Mouse (Mus musculus): ENCODE measurements around the gene Mob1b. TPM values are rescaled to one million over a fixed set of nuclear protein-coding genes. Genes with fewer than 3 reads are reported as not detected.

Mob1b gene
- total RNA-seq, 1 experiment from 2014 or later = 12.6 TPM

DNA sequence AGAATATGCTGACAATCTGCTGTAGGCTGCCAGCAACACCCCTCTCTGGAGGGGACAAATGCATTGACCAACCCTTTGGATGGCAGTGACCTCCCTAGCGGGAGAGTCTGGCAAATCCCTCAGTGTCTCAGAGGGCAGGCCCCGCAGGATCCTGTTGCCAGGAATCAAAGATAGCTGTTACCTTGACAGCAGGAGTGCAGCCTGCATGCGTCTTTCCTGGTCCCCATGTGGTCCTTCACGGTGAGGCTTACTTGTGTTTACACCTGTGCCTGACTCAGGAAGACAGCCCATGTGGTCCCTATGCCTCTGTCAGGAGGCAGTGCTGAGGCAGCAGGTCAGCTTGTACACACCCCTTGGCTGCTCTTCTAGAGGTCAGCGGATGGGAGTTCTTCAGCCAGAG lies 85.6 kb downstream of the Mob1b start:
- ATAC-seq (replicated peaks in 1 of 2; ENCODE audit: insufficient read depth in 1 of 2, low FRiP score in 2 of 2, low TSS enrichment in 1 of 2, low read depth in 1 of 2, poor library complexity in 2 of 2, severe bottlenecking in 2 of 2) = no peak

DNA sequence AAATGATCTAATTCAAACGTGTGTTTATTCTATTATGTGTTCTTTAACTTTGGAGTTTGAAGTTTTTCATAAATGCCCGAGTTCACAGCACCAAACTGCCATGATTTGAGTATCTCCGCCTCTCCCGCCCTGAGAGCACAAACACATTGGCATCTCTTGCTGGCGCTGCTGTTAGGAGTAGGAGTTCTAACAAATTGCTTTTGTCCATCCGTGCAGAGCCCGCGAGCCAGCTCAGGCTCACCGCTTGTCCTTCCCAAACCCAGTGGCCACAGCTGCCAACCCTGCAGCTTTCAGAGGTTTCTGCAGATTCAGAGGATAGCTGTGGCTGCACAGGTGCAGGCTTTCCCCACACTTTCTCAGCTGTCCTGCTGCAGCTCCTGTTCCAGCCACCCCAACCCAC lies 86.7 kb downstream of the Mob1b start:
- ATAC-seq (replicated peaks in 1 of 2; ENCODE audit: insufficient read depth in 1 of 2, low FRiP score in 2 of 2, low TSS enrichment in 1 of 2, low read depth in 1 of 2, poor library complexity in 2 of 2, severe bottlenecking in 2 of 2) = no peak

DNA sequence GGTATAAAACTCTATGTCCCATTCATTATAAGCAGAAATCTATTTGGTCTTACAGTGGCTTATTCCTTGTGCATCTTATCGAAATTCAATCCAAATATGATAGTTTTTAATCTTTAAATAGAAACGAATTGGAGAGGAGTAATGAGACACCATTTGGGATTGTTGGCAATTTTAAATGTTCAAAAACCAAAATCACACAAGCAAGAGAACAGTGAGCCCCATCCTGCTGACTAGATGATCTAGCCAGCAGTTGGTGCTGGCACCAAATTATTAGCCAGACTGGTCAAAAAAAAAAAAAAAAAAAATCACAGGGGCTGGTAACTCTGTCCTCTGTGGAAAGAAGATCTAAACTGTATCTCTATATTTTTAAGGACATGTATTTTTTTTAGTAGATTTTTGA lies 92.5 kb downstream of the Mob1b start:
- ATAC-seq (replicated peaks in 1 of 2; ENCODE audit: insufficient read depth in 1 of 2, low FRiP score in 2 of 2, low TSS enrichment in 1 of 2, low read depth in 1 of 2, poor library complexity in 2 of 2, severe bottlenecking in 2 of 2) = no peak

Other genes starting within 250 kb of the Mob1b start
- gene Enam, start 232.9 kb upstream of the Mob1b start, total RNA-seq (2017) = not detected in 2 replicates
- 33.5 and 57.6 TPM in 2 replicates for gene Jchain, start 193.0 kb upstream of the Mob1b start, total RNA-seq (2017)
- 61.8 and 80.9 TPM in 2 replicates for gene Utp3, start 166.4 kb upstream of the Mob1b start, total RNA-seq (2017)
- 18.1 and 19.5 TPM in 2 replicates for gene Rufy3, start 155.8 kb upstream of the Mob1b start, total RNA-seq (2017)
- gene Grsf1, start 44.7 kb upstream of the Mob1b start, total RNA-seq (2017) = 80.8 and 112 TPM in 2 replicates
- 30.8 and 45.9 TPM in 2 replicates for gene Dck, start 44.1 kb downstream of the Mob1b start, total RNA-seq (2017)
- gene Slc4a4, start 166.0 kb downstream of the Mob1b start, total RNA-seq (2017) = 0.05 and 0.13 TPM in 2 replicates